Mouse (Mus musculus) cerebellum, adult 8-10 months (tissue): ENCODE results near the gene Epha4.

Source experiments
- DNase-seq: peaks from one replicate; pipeline ENCODE4 v3.0.0; 2022

The Epha4 gene

DNA sequence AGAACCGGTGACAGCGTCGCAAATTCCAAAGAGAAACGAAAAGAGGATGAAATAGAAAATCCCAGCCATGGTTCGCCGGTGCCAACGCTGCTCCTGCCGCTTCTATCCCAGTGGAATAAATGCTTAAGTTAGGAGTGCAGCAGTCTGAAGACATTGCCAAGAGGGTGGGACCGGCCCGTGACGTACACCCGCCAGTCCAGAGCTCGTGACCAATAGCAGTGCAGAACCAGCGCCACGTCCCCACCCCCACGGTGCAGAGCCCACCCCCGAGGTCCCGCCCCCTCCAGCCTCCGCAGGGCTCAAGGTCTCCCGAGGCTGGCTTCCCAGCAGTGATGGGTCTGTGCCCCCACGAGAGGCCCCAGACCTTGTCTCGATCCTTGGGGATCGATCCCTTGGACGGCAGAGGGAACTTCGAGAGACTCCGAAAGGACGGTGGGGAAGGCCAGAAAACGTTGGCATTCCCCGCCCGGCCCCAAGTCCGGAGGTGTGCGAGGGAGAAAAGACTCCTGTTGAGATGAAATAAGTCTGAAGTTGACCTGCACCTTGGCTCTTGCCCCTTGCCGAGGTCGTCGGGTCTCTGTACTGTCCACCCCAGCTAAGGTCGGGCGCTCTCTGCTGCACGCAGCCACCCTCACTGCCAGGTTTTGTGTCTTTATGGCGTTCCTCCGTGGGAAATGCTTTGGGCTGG is at the start of gene Epha4:
TSS of gene Epha4 (minus strand) at position 126 of the 688 bp plus-strand sequence.
- DNase-seq = peak; percentile 39

- no peak for DNase-seq
Measured at GRCm38 (mm10) chr1:77556199-77556598, 41.3 kb upstream of the Epha4 start.

DNA sequence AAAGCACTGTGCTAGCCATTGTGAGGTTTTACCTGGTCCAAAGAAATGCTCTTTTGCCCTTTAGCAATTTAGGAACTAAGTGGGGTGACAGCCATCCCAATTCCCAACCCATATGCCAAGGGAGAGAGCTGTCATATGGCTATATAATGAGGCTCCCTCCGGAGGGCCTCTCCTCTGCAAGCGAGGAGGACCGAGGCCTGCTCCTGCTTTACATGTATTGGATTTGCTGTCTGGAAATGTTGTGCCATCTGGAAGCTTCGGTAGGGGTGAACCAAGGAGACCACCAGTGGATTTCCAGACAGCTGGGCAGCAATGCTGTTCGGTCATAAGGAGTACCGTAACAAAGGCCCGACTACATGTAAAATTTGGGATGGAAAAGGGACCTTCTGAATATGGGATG is 37.0 kb upstream of the Epha4 start:
- DNase-seq = no peak

- DNase-seq = no peak
Measured at GRCm38 (mm10) chr1:77545722-77546121, 30.8 kb upstream of the Epha4 start.

- DNase-seq = no peak
Measured at GRCm38 (mm10) chr1:77545035-77545434, 30.1 kb upstream of the Epha4 start.

DNA sequence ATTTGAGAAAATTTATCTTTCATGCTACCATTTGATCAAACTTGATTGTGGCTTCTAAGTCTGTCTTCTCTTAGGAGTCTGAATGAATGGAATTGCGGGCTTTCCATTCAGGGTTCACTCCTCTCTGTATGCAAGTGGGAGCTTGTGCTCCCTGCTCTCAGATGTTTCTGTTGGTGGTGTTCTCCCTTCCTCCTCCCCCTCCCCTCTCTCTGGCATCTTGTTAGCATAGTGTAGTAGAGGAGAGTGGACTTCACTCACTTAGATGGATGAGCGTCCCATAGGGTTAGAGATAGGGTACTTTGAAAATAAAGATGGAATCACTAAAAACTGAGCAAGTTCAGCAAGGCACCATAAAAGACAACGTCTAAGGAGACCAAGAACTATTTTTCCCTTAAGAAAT is 29.4 kb upstream of the Epha4 start:
- no peak for DNase-seq

DNA sequence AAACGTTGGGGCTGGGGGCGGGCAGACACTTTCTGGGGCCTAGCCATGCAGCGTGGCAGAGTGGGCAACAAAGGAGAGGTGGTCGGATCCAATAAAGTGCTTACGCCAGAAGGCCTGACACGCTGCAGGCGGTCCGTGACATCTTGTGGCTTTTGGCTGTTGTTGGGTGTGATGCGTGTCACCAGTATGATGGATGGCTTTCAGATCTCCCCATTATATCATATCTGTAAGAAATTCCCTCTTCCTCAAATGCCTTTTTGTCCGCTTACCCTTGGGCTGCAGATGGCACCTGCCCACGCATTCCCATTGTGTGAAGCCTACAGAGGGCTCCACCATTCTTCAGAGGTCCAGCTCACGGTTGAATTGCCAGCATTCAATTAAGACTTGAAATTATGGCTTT is 25.1 kb upstream of the Epha4 start:
- no peak for DNase-seq

- DNase-seq = no peak
Measured at GRCm38 (mm10) chr1:77538559-77538958, 23.7 kb upstream of the Epha4 start.

GRCm38 (mm10) chr1:77535905-77536304 is 21.0 kb upstream of the Epha4 start:
- no peak for DNase-seq

DNA sequence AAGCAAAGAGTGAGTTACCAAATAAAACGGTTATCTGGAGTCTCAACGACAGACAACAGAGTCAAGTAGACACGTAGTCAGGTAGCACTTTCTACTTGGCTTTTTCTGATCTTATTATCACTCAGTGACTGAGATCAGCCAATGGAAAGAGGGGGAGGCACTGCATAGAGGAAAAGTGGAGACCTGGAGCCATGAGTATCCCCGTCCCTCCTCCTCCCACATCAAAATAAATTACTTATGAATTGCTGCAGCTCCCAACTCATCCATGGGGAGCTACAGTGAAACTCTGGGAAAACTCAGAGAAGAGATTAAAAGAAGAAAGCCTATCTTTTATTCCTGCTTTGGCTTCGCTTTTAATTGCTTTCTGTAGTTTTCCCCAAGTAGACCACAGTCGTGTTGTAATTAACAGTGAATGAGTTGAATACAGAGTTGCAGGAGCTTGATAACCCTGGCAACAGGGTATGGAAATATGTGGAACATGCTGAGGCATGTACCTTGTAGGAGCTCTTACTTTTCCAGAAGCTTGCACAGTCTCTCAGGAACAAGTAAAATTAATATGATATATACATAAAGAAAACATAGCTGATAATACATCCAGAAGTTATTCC is 17.8 kb upstream of the Epha4 start:
- DNase-seq = no peak

- no peak for DNase-seq
Measured at GRCm38 (mm10) chr1:77531934-77532575, 17.2 kb upstream of the Epha4 start.

- DNase-seq = no peak
Measured at GRCm38 (mm10) chr1:77525082-77525481, 10.2 kb upstream of the Epha4 start.

- no peak for DNase-seq
Measured at GRCm38 (mm10) chr1:77523354-77523753, 8.5 kb upstream of the Epha4 start.

GRCm38 (mm10) chr1:77521640-77522539 is 7.0 kb upstream of the Epha4 start:
- DNase-seq = no peak

GRCm38 (mm10) chr1:77518715-77519114 is 3.8 kb upstream of the Epha4 start:
- DNase-seq = no peak

GRCm38 (mm10) chr1:77516203-77516991 is 1.5 kb upstream of the Epha4 start:
- DNase-seq = peak; percentile 88

DNA sequence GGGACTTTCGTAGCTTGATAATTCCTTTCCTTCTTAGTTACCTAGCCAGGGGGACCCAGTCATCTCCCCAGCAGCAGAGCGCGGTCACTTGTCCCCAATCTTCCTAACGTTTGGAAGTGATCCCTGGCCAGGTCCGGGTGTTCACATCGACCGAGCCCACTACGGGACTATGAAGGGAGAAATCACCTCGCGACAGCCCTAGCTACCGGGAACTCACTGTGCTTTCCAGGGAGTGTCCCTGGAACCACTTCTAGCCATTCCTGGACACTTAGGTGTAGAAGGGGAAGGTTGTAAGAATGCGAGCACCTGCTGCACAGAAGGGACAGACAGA is 728 bp upstream of the Epha4 start:
- no peak for DNase-seq

- no peak for DNase-seq
Measured at GRCm38 (mm10) chr1:77514325-77514962, 444 bp downstream of the Epha4 start.

GRCm38 (mm10) chr1:77513959-77514324 is 946 bp downstream of the Epha4 start:
- no peak for DNase-seq

- no peak for DNase-seq
Measured at GRCm38 (mm10) chr1:77513411-77513941, 1.4 kb downstream of the Epha4 start.

GRCm38 (mm10) chr1:77512431-77513195 is 2.3 kb downstream of the Epha4 start:
- DNase-seq = no peak
